Mouse (Mus musculus): ENCODE measurements around the gene Gm45208. TPM values are rescaled to one million over a fixed set of nuclear protein-coding genes. Genes with fewer than 3 reads are reported as not detected.

The Gm45208 gene
- total RNA-seq (2023), result not detected

GRCm38 (mm10) chrX:7721514-7722281, at the start of gene Gm45208:
Gene Gm45208 (plus strand): TSS chrX:7722245.

GRCm38 (mm10) chrX:7680864-7681263, 41.2 kb upstream of the Gm45208 start, which contains the start of gene Magix:
Gene Magix (minus strand): TSS chrX:7681251.

GRCm38 (mm10) chrX:7696954-7697381, 25.1 kb upstream of the Gm45208 start, which contains the start of gene Gpkow:
Gene Gpkow (plus strand): TSS chrX:7697131.

GRCm38 (mm10) chrX:7714135-7714899, 7.7 kb upstream of the Gm45208 start, which contains the start of gene Wdr45:
Gene Wdr45 (plus strand): TSS chrX:7714333.

GRCm38 (mm10) chrX:7728215-7728921, 6.3 kb downstream of the Gm45208 start, which contains the start of gene Praf2:
Gene Praf2 (plus strand): TSS chrX:7728439.

GRCm38 (mm10) chrX:7750432-7751116, 28.5 kb downstream of the Gm45208 start, which contains the start of gene Ccdc120:
Gene Ccdc120 (minus strand): TSS chrX:7750905.

GRCm38 (mm10) chrX:7762137-7762920, 40.3 kb downstream of the Gm45208 start, which contains the start of gene Tfe3:
Gene Tfe3 (plus strand): TSS chrX:7762560.

Other genes starting within 250 kb of the Gm45208 start
- gene Foxp3, start 148.6 kb upstream of the Gm45208 start, total RNA-seq (2023), result 8.7 TPM
- gene Ppp1r3f, start 148.0 kb upstream of the Gm45208 start, total RNA-seq (2023), result 20.0 TPM
- gene Ccdc22, start 116.7 kb upstream of the Gm45208 start, total RNA-seq (2023), result 29.4 TPM
- gene Cacna1f, start 115.2 kb upstream of the Gm45208 start, total RNA-seq (2023), result not detected
- gene Syp, start 83.8 kb upstream of the Gm45208 start, total RNA-seq (2023), result 1.5 TPM
- gene Prickle3, start 65.0 kb upstream of the Gm45208 start, total RNA-seq (2023), result 30.8 TPM
- 34.6 TPM for gene Plp2, start 50.9 kb upstream of the Gm45208 start, total RNA-seq (2023)
- not detected for gene Magix, start 41.0 kb upstream of the Gm45208 start, total RNA-seq (2023)
- gene Gpkow, start 25.1 kb upstream of the Gm45208 start, total RNA-seq (2023), result 47.3 TPM
- 105 TPM for gene Wdr45, start 7.9 kb upstream of the Gm45208 start, total RNA-seq (2023)
- 16.9 TPM for gene Praf2, start 6.2 kb downstream of the Gm45208 start, total RNA-seq (2023)
- gene Ccdc120, start 28.7 kb downstream of the Gm45208 start, total RNA-seq (2023), result not detected
- 22.6 TPM for gene Tfe3, start 40.3 kb downstream of the Gm45208 start, total RNA-seq (2023)
- 150 TPM for gene Gripap1, start 67.5 kb downstream of the Gm45208 start, total RNA-seq (2023)
- 1.2 TPM for gene Kcnd1, start 100.0 kb downstream of the Gm45208 start, total RNA-seq (2023)
- gene Otud5, start 119.1 kb downstream of the Gm45208 start, total RNA-seq (2023), result 205 TPM
- gene Pim2, start 156.0 kb downstream of the Gm45208 start, total RNA-seq (2023), result 56.9 TPM
- gene Slc35a2, start 161.8 kb downstream of the Gm45208 start, total RNA-seq (2023), result 24.8 TPM
- 83.4 TPM for gene Pqbp1, start 177.0 kb downstream of the Gm45208 start, total RNA-seq (2023)
- 37.8 TPM for gene Timm17b, start 177.1 kb downstream of the Gm45208 start, total RNA-seq (2023)
- gene Gm10491, start 185.6 kb downstream of the Gm45208 start, total RNA-seq (2023), result not detected
- gene Gm10490, start 187.3 kb downstream of the Gm45208 start, total RNA-seq (2023), result not detected
- gene Pcsk1n, start 197.6 kb downstream of the Gm45208 start, total RNA-seq (2023), result not detected
- gene Eras, start 206.4 kb downstream of the Gm45208 start, total RNA-seq (2023), result not detected
- 17.9 TPM for gene Hdac6, start 225.6 kb downstream of the Gm45208 start, total RNA-seq (2023)

Data from CD4-positive naive resting alpha-beta T cell, adult 57 days (primary cell).